ENCODE assay signal across 34 mouse cellular contexts in genomic region chr14:64556042-64556441, GRCm38 (mm10).
"Had no signal": no experiment of that assay in that cellular context is flagged by ENCODE, and none has a peak within 500 bp of the region (broad histone marks: within the 10 kb centered on the region; RNA-seq: fewer than 3 reads in every experiment).

No protein-coding gene starts in this region.

- H3K4me1 ChIP-seq: heart, embryonic 10.5 days; heart, embryonic 12.5 days; heart, embryonic 13.5 days; heart, embryonic 15.5 days; hindbrain, embryonic 12.5 days; hindbrain, embryonic 13.5 days; hindbrain, embryonic 15.5 days; intestine, embryonic 15.5 days; kidney, embryonic 15.5 days had no signal

- H3K27ac ChIP-seq: heart, embryonic 10.5 days; heart, embryonic 13.5 days; heart, embryonic 15.5 days; hindbrain, embryonic 10.5 days; hindbrain, embryonic 12.5 days; hindbrain, embryonic 13.5 days; hindbrain, embryonic 14.5 days; hindbrain, embryonic 15.5 days; hindbrain, postnatal 0 days; intestine, embryonic 15.5 days; kidney, embryonic 15.5 days; kidney, postnatal 0 days; layer of hippocampus, adult 2 months had no signal

- H3K9me3 ChIP-seq: heart, embryonic 10.5 days; heart, embryonic 12.5 days; heart, embryonic 15.5 days; hindbrain, embryonic 10.5 days; hindbrain, embryonic 13.5 days; hindbrain, embryonic 15.5 days; intestine, embryonic 15.5 days; kidney, embryonic 15.5 days had no signal

- H3K27me3 ChIP-seq: heart, embryonic 15.5 days; hindbrain, embryonic 12.5 days; hindbrain, embryonic 13.5 days; hindbrain, embryonic 15.5 days; intestine, embryonic 15.5 days; kidney, embryonic 15.5 days had no signal

- H3K4me2 ChIP-seq: heart, embryonic 11.5 days; heart, embryonic 12.5 days; heart, embryonic 13.5 days; heart, embryonic 15.5 days; hindbrain, embryonic 12.5 days; hindbrain, embryonic 13.5 days; hindbrain, embryonic 14.5 days; hindbrain, embryonic 15.5 days; intestine, embryonic 15.5 days; kidney, embryonic 15.5 days had no signal

- H3K4me3 ChIP-seq: heart, embryonic 10.5 days; heart, embryonic 12.5 days; heart, embryonic 13.5 days; heart, embryonic 15.5 days; hindbrain, embryonic 10.5 days; hindbrain, embryonic 12.5 days; hindbrain, embryonic 13.5 days; hindbrain, embryonic 15.5 days; intestine, embryonic 15.5 days; kidney, embryonic 15.5 days; layer of hippocampus, adult 2 months had no signal

- H3K9ac ChIP-seq: heart, embryonic 12.5 days; heart, embryonic 13.5 days; heart, embryonic 15.5 days; hindbrain, embryonic 12.5 days; hindbrain, embryonic 13.5 days; hindbrain, embryonic 14.5 days; hindbrain, embryonic 15.5 days; intestine, embryonic 15.5 days; kidney, embryonic 15.5 days had no signal

- ATAC-seq: hindbrain, embryonic 16.5 days; hindbrain, postnatal 0 days; inflammation-experienced regulatory T-cells, adult 6 months; intestine, embryonic 15.5 days; intestine, embryonic 16.5 days had no signal

- DNase-seq: heart, postnatal 10 days; heart, postnatal 14 days; heart, postnatal 36 days; heart, postnatal 4 days; kidney, adult 11 months; kidney, adult 18-20 months; kidney, adult 2 months; kidney, adult 8-10 months; kidney, adult 9 months; kidney, postnatal 10 days; kidney, postnatal 14 days; kidney, postnatal 25 days; kidney, postnatal 36 days; kidney, postnatal 4 days; layer of hippocampus, adult 9-11 months; layer of hippocampus, postnatal 36 days had no signal

- H3K36me3 ChIP-seq: heart, embryonic 10.5 days; heart, embryonic 12.5 days; heart, embryonic 13.5 days; heart, embryonic 15.5 days; hindbrain, embryonic 10.5 days; hindbrain, embryonic 12.5 days; hindbrain, embryonic 13.5 days; hindbrain, embryonic 15.5 days; intestine, embryonic 15.5 days; kidney, embryonic 15.5 days had no signal
